Mouse (Mus musculus): ENCODE measurements around the gene Sdf2l1. TPM values are rescaled to one million over a fixed set of nuclear protein-coding genes. Genes with fewer than 3 reads are reported as not detected.
A peak's percentile ranks its signal among the peaks of the same experiment; 100 is the strongest.

Sdf2l1 gene
- total and polyA plus RNA-seq, 3 experiments, result 249 to 263 TPM; not detected in 1

- TF ChIP-seq NRF1 (IDR thresholded peaks at IDR 0.05; ENCODE audit: insufficient read depth, low read depth, low read length, poor library complexity, severe bottlenecking) (no peak), MXI1 (IDR thresholded peaks at IDR 0.05; ENCODE audit: low read depth, low read length) (no peak), NELFE (IDR thresholded peaks at IDR 0.05; ENCODE audit: low read depth, low read length) (peak; percentile 68), EP300 (IDR thresholded peaks at IDR 0.05; ENCODE audit: low read depth in 1 of 2, low read length in 2 of 2) (no peak), CHD2 (IDR thresholded peaks at IDR 0.05; ENCODE audit: low read length) (no peak), UBTF (IDR thresholded peaks at IDR 0.05; ENCODE audit: borderline replicate concordance, insufficient read depth, low read depth, low read length) (no peak), KAT2A (conservative IDR thresholded peaks at IDR 0.05; ENCODE audit: low read depth, low read length) (no peak), MEF2A (IDR thresholded peaks at IDR 0.05; ENCODE audit: extremely low read depth, insufficient replicate concordance, low read depth, low read length, poor library complexity, severe bottlenecking) (no peak), JUND (IDR thresholded peaks at IDR 0.05; ENCODE audit: low read depth, low read length) (no peak), CHD1 (IDR thresholded peaks at IDR 0.05; ENCODE audit: low read depth, low read length) (no peak)
Observed at GRCm38 (mm10) chr16:17146772-17147235, 14.6 kb upstream of the Sdf2l1 start, which contains the start of gene Ccdc116 (continued).

GRCm38 (mm10) chr16:17144339-17144738 lies 12.2 kb upstream of the Sdf2l1 start, which contains the start of gene Ydjc:
Gene Ydjc, plus strand, starts transcription at chr16:17144621.
- Histone ChIP-seq H3K36me3 (ENCODE audit: control insufficient read depth in 1 of 2, insufficient read depth in 2 of 2, low read length in 2 of 2) (peaks cover 0 to 9% of the 10 kb centered on the region in 2 experiments; a peak in 2 of 4 replicates), H3K4me3 (ENCODE audit: control insufficient read depth in 1 of 2, insufficient read depth in 1 of 2, low read depth in 2 of 2, low read length in 2 of 2) (no peak within 1 kb of the TSS), H3K4me1 (ENCODE audit: control insufficient read depth in 1 of 2, insufficient read depth in 2 of 2, low read length in 2 of 2) (peaks cover 2 to 8% of the 10 kb centered on the region in 2 experiments; a peak in 3 of 4 replicates), H3K27ac (ENCODE audit: control insufficient read depth, low read depth, low read length) (no peak within 1 kb of the TSS), H3K9me3 (replicated peaks; ENCODE audit: insufficient read depth, low read length) (no peaks in the 10 kb centered on the region), H3K79me2 (ENCODE audit: control insufficient read depth, insufficient read depth, low read length, poor library complexity) (peaks cover 18% of the 10 kb centered on the region), H3K27me3 (ENCODE audit: control insufficient read depth in 1 of 2, insufficient read depth in 2 of 2, low read length in 2 of 2) (no peaks in the 10 kb centered on the region), H3K9ac (ENCODE audit: control insufficient read depth, low read depth, low read length, poor library complexity, severe bottlenecking) (no peak within 1 kb of the TSS)
- TF ChIP-seq ZNF384 (IDR thresholded peaks at IDR 0.05; ENCODE audit: low read depth, low read length) (peak; percentile 92), RCOR1 (IDR thresholded peaks at IDR 0.05; ENCODE audit: low read depth, low read length) (0 out of 2 replicates have a peak, but pooled peaks have one; percentile 20), POLR2AphosphoS2 (IDR thresholded peaks at IDR 0.05; ENCODE audit: low read length) (no peak)
- peak; percentile 86 for DNase-seq (ENCODE audit: low read depth, low spot score)

GRCm38 (mm10) chr16:17137355-17137754 lies 5.2 kb upstream of the Sdf2l1 start:
- no peak for DNase-seq (ENCODE audit: low read depth, low spot score)
- H3K4me3 ChIP-seq (ENCODE audit: control insufficient read depth in 1 of 2, insufficient read depth in 1 of 2, low read depth in 2 of 2, low read length in 2 of 2), result no peak overlapping the region
- H3K79me2 ChIP-seq (ENCODE audit: control insufficient read depth, insufficient read depth, low read length, poor library complexity), result no peaks in the 10 kb centered on the region; the same call in 1 of the 2 replicates
- peaks cover 0 to 5% of the 10 kb centered on the region in 2 experiments; a peak in 1 of 4 replicates for H3K4me1 ChIP-seq (ENCODE audit: control insufficient read depth in 1 of 2, insufficient read depth in 2 of 2, low read length in 2 of 2)
- TF ChIP-seq RAD21 (IDR thresholded peaks at IDR 0.05; ENCODE audit: low read depth, low read length) (no peak), KAT2A (conservative IDR thresholded peaks at IDR 0.05; ENCODE audit: low read depth, low read length) (no peak), TAL1 (IDR thresholded peaks at IDR 0.05; ENCODE audit: low read length) (no peak), CTCF (IDR thresholded peaks at IDR 0.05 in 2 of 3, conservative IDR thresholded peaks at IDR 0.05 in 1 of 3; ENCODE audit: control insufficient read depth in 1 of 3, insufficient read depth in 1 of 3, low read depth in 2 of 3, low read length in 3 of 3, poor library complexity in 1 of 3, severe bottlenecking in 1 of 3) (no peak)
- no peaks in the 10 kb centered on the region for H3K9me3 ChIP-seq (replicated peaks; ENCODE audit: insufficient read depth, low read length)
- H3K9ac ChIP-seq (ENCODE audit: control insufficient read depth, low read depth, low read length, poor library complexity, severe bottlenecking), result no peak overlapping the region
- no peaks in the 10 kb centered on the region for H3K27me3 ChIP-seq (ENCODE audit: control insufficient read depth in 1 of 2, insufficient read depth in 2 of 2, low read length in 2 of 2)
- no peak overlapping the region for H3K27ac ChIP-seq (ENCODE audit: control insufficient read depth, low read depth, low read length)
- peaks cover 0 to 2% of the 10 kb centered on the region in 2 experiments; a peak in 1 of 4 replicates for H3K36me3 ChIP-seq (ENCODE audit: control insufficient read depth in 1 of 2, insufficient read depth in 2 of 2, low read length in 2 of 2)
